Mouse (Mus musculus) kidney, adult 2 months (tissue): ENCODE measurements around the gene Hectd1.

Experiments used
- CTCF ChIP-seq: fragments of 200-500 bp; conservative IDR thresholded peaks from 2 replicates; pipeline ENCODE4 v1.5.1; 2011; ENCODE audit warnings: low read depth, mild to moderate bottlenecking, control low read depth, low read length, moderate library complexity, mixed read lengths; ENCODE audit not compliant: insufficient read depth, insufficient read length
- POLR2A ChIP-seq: fragments of 200-500 bp; IDR thresholded peaks from one replicate; pipeline ENCODE4 v1.6.1; 2011; ENCODE audit warnings: low read depth, low read length, control low read depth

GRCm38 (mm10) chr12:51709741-51710140 lies 119.6 kb downstream of the Hectd1 start:
- TF ChIP-seq CTCF = no peak
- TF ChIP-seq POLR2A = no peak
